Mouse (Mus musculus) G1E (cell line): Measurements from ENCODE around the gene Hoxa3.

Experiments used
- CTCF ChIP-seq: IDR thresholded peaks from 2 replicates; pipeline ENCODE4 v1.5.1; 2012; ENCODE audit warnings: low read depth, low read length, inconsistent platforms, mixed read lengths
- GATA1 ChIP-seq: IDR thresholded peaks from 2 replicates; pipeline ENCODE4 v1.6.1; 2012; ENCODE audit warnings: borderline replicate concordance, low read length, inconsistent platforms, mixed read lengths
- TAL1 ChIP-seq: conservative IDR thresholded peaks from 2 replicates; pipeline ENCODE4 v1.6.1; 2012; ENCODE audit warnings: low read depth, low read length, inconsistent platforms, mixed read lengths

GRCm38 (mm10) chr6:52196811-52197210, 16.3 kb downstream of the Hoxa3 start:
- TF ChIP-seq CTCF: no peak
- TF ChIP-seq GATA1: no peak
- no peak for TF ChIP-seq TAL1
